Mouse (Mus musculus) lung, postnatal 10 days (tissue): ENCODE results near the gene Mboat1.

Experiments used
- DNase-seq: peaks from one replicate; pipeline ENCODE4 v3.0.0; 2021

Gene Mboat1

GRCm38 (mm10) chr13:30252692-30253091 lies 116.4 kb downstream of the Mboat1 start:
- peak; percentile 25 for DNase-seq

DNA sequence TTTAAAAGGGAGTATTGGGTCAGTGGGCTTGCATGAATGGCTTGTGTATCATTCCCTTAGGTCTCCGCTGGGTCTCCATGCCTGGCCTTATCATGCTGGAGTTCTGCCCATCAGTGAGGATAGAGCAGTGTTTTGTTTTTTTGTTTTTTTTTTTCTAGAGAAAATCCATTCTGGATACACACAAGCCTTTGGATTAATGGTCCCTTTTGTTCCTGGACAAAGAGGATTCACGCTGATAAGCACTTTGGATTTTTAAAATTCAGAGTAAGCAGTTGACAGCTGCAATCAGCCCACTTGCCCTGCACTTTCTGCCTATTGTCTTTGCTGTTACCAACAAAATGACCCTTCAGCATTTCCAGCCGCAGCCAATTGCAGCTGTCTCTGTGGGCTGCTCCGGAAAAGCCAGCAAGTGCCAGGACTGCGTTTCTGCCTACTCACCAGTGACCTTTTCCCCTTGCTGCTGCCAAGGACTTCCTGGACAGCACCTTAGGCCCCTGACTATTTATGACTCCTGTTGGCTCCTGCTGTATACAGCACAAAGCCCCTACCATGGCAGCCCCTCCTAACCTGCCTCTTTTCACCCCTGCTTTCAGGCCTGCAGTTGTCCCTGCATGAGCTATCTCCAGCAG lies 117.5 kb downstream of the Mboat1 start:
- DNase-seq, result peak; percentile 31

- DNase-seq, result no peak
These were observed 118.1 kb downstream of the Mboat1 start for GRCm38 (mm10) chr13:30254421-30254820.

DNA sequence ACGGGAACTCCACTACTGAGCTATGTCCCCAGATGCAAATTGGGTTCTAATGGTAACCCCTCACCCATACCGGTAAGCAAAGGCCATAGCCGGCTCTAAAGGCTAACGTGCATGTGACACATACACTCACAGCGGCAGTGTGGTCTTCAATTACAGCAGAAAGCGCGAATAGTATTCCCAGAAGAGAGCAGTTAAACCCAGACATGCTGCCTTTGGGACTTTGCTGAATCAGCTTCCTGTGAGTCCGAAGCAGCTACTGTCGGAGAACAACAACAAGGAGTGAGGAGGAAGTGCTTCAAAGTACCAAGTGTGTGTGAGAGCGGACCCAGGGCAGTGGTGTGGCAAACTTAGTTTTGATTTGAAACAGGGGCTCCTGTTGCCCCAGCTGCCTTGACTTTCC lies 122.5 kb downstream of the Mboat1 start:
- no peak for DNase-seq

DNA sequence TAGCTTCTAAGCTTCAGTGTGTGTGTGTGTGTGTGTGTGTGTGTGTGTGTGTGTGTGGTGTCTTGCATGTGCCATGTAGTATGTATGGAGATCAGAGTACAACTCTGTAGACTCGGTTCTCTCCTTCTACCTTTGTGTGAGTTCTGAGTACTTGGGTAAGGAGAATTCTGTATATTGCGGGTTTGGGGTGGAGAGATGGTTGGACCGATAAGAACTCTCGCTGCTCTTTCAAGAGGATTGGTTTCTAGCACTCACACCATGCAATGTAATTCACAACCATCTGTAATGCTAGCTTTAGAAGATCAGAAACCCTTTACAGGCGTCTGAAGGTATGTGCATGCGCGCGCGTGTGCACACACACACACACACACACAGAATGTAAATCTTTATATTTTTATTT lies 123.0 kb downstream of the Mboat1 start:
- no peak for DNase-seq

DNA sequence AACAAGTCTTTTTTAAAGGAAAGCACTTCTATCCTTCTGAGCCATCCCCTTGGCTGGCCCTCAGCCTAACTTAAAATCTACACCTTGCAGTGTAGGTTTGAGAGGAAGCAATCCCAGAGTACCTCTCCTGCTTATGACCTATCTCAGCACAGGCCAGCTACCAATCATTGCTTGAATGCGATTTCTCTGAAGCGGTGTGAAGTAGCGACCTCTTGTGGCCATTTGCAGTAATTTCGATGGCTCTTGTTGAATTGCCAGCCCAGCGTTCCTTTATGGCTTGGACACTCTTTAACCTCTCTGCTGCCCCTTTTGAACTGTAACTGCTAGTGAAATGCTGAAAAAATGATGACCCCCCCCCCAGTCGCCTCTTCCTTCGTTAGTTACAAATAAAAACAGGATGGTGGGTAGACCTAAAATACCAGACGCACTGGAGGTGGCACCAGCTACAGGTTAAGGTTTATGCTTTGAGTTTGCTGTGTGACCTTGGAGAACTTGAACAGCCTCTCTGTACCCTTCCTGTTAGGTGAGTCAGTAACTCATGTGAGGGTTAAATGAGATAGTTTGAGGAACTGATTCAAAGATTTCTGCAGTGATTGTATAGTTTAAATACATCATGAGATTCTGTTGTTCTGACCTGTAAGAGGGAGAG lies 123.7 kb downstream of the Mboat1 start:
- peak; percentile 81 for DNase-seq

GRCm38 (mm10) chr13:30263681-30264080 lies 127.4 kb downstream of the Mboat1 start:
- no peak for DNase-seq

DNA sequence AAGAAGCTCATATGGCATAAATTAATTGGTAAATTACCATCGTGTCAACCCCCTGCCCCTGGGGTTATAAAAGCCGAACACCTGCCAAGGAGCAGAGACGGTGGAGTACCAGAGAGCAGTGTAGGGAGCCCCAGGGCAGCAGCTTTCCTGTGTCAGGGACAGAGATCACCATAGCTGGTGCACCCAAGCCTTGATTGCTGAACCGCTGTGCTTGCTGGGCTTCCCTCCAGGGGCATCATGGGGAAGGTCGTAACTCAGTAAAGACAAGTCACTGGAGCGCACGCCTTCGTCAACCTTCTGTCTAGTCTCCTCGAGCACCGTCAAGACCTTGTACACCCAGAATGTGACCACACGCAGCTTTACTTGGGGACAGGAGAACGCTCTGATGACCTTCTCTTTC lies 128.0 kb downstream of the Mboat1 start:
- DNase-seq, result no peak

DNA sequence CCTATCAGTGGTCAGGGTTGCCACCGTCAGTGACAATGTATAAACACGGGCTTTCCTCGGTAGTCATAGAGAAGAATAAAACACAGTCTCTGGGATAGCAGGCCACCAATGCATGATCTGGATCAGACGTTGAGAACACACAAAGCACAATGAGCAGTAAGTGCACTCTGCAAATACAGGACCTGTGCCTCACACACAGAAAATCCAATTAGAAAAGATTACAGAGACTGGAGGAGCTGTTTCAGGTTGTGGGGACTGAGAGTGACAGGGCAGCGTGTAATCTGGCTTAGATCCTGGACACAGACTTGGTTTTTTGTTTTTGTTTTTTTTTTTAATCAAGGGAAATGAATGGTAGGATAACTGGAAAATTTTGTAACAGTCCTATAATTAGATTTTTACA lies 128.5 kb downstream of the Mboat1 start:
- DNase-seq, result no peak

DNA sequence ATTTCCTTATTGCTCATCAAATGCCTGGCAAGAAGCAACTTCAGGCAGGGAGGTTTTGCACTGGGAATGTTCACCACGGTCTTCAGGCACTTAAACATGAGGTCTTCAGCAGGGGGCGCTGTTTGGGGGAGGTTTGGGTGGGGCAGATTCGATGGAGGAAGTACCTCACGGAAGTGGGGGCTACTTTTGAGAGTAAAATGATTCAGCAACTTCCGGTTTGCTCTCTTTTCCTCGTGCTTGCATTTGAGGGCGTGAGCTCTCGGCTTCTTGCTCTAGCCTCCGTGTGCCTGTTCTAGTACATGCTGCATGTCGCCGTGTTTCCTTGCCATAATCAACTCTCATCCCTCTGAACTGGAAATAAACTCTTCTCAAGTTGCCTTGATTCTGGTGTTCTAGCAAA lies 129.7 kb downstream of the Mboat1 start:
- DNase-seq, result no peak

DNA sequence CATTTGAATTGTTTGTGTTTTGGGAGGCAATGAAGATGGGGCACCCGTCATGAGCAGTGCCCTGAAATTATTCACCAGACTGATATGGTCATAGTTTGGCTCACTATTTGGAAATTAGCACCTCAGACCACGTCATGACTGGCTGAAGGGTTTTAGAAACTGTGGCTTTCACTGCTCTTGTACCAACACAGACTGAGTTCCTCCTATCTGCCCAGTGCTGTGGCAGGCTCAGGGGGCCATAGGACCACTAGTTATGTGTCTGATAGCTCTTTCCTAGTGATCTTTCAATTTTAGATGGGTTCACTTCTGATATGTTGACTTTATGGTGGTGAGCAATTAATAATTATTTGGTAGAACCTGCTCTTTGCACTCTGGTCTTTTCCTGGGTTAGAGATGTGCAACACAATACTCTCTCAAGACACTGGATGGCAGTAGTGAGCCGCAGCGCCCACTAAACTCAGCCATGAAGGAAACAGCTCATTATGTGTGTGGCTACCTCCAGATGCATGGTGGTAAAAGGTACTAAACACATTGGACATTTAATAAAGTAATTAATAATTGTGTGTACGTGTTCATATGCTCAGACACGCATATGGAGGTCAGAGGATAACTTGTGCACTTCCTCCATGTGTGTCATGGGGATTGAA lies 135.9 kb downstream of the Mboat1 start:
- DNase-seq, result peak; percentile 48
